Mouse (Mus musculus) MEL (cell line): ENCODE measurements around the gene Axdnd1. TPM values are rescaled to one million over a fixed set of nuclear protein-coding genes. Genes with fewer than 3 reads are reported as not detected.

ENCODE experiments used
- DNase-seq: peaks from one replicate; pipeline ENCODE4 v3.0.0; 2011; ENCODE audit warnings: low read depth, low spot score
- H3K27ac ChIP-seq: 2 replicates; pipeline ENCODE4 v1.5.1; 2012; ENCODE audit warnings: low read depth, mild to moderate bottlenecking, control low read depth, low read length, moderate library complexity; ENCODE audit not compliant: control insufficient read depth
- H3K27me3 ChIP-seq, 2 experiments: fragments of 150-350 bp in 1 of 2; sonication (generic) in 1 of 2; 2 replicates each; pipeline ENCODE4 v1.6.1; 2012; ENCODE audit warnings: low read length in 2 of 2, mild to moderate bottlenecking in 2 of 2, improper control_type of control experiment in 1 of 2, moderate library complexity in 1 of 2; ENCODE audit not compliant: insufficient read depth in 2 of 2, control insufficient read depth in 1 of 2
- H3K36me3 ChIP-seq, 2 experiments: 2 replicates each; pipeline ENCODE4 v1.6.1; 2012 to 2014; ENCODE audit warnings: low read length in 2 of 2, improper control_type of control experiment in 1 of 2, inconsistent platforms in 1 of 2, mild to moderate bottlenecking in 1 of 2; ENCODE audit not compliant: insufficient read depth in 2 of 2, control insufficient read depth in 1 of 2
- H3K4me1 ChIP-seq, 2 experiments: fragments of 150-350 bp in 1 of 2; sonication (generic) in 1 of 2; 2 replicates each; pipeline ENCODE4 v1.6.1; 2012; ENCODE audit warnings: low read length in 2 of 2, improper control_type of control experiment in 1 of 2, mild to moderate bottlenecking in 1 of 2; ENCODE audit not compliant: insufficient read depth in 2 of 2, control insufficient read depth in 1 of 2
- H3K4me3 ChIP-seq, 2 experiments: fragments of 150-350 bp in 1 of 2; sonication (generic) in 1 of 2; 2 replicates each; pipeline ENCODE4 v1.5.1; 2012; ENCODE audit warnings: low read depth in 2 of 2, low read length in 2 of 2, mild to moderate bottlenecking in 2 of 2, moderate library complexity in 2 of 2, control low read depth in 1 of 2, improper control_type of control experiment in 1 of 2; ENCODE audit not compliant: control insufficient read depth in 1 of 2, insufficient read depth in 1 of 2
- H3K79me2 ChIP-seq: 2 replicates; pipeline ENCODE4 v1.6.1; 2012; ENCODE audit warnings: mild to moderate bottlenecking, low read length, moderate library complexity; ENCODE audit not compliant: control insufficient read depth, poor library complexity, insufficient read depth
- H3K9ac ChIP-seq: 2 replicates; pipeline ENCODE4 v1.6.1; 2012; ENCODE audit warnings: low read depth, mild to moderate bottlenecking, control low read depth, low read length, moderate library complexity; ENCODE audit not compliant: control insufficient read depth, poor library complexity, severe bottlenecking
- H3K9me3 ChIP-seq: fragments of 150-350 bp; sonication (generic); replicated peaks from 2 replicates; pipeline ENCODE4 v1.6.1; 2012; ENCODE audit warnings: mild to moderate bottlenecking, low read length, improper control_type of control experiment, moderate library complexity; ENCODE audit not compliant: insufficient read depth
- CHD1 ChIP-seq: IDR thresholded peaks from 2 replicates; pipeline ENCODE4 v1.6.1; 2012; ENCODE audit warnings: low read depth, mild to moderate bottlenecking, inconsistent platforms, low read length, improper control_type of control experiment
- CHD2 ChIP-seq: IDR thresholded peaks from 2 replicates; pipeline ENCODE4 v1.6.1; 2011; ENCODE audit warnings: low read length, improper control_type of control experiment
- E2F4 ChIP-seq: IDR thresholded peaks from 2 replicates; pipeline ENCODE4 v1.6.1; 2011; ENCODE audit warnings: low read depth, low read length, improper control_type of control experiment, borderline replicate concordance
- ELF1 ChIP-seq: IDR thresholded peaks from 2 replicates; pipeline ENCODE4 v1.6.1; 2014; ENCODE audit warnings: low read depth, mild to moderate bottlenecking, inconsistent platforms, low read length, improper control_type of control experiment, moderate library complexity
- ETS1 ChIP-seq: IDR thresholded peaks from 2 replicates; pipeline ENCODE4 v1.6.1; 2012; ENCODE audit warnings: low read depth, mild to moderate bottlenecking, inconsistent platforms, low read length, improper control_type of control experiment, moderate library complexity
- GABPA ChIP-seq: IDR thresholded peaks from 2 replicates; pipeline ENCODE4 v1.6.1; 2012; ENCODE audit warnings: low read depth, mild to moderate bottlenecking, inconsistent platforms, low read length, improper control_type of control experiment, moderate library complexity
- GATA1 ChIP-seq: IDR thresholded peaks from 2 replicates; pipeline ENCODE4 v1.6.1; 2011; ENCODE audit warnings: low read depth, low read length, improper control_type of control experiment
- MAZ ChIP-seq: IDR thresholded peaks from 2 replicates; pipeline ENCODE4 v1.6.1; 2012; ENCODE audit warnings: low read depth, mild to moderate bottlenecking, inconsistent platforms, low read length, improper control_type of control experiment
- MEF2A ChIP-seq: IDR thresholded peaks from 2 replicates; pipeline ENCODE4 v1.6.1; 2014; ENCODE audit warnings: low read depth, mild to moderate bottlenecking, inconsistent platforms, low read length, improper control_type of control experiment; ENCODE audit not compliant: poor library complexity, insufficient replicate concordance, severe bottlenecking; ENCODE audit errors: extremely low read depth
- MXI1 ChIP-seq: IDR thresholded peaks from 2 replicates; pipeline ENCODE4 v1.6.1; 2011; ENCODE audit warnings: mild to moderate bottlenecking, low read depth, low read length, improper control_type of control experiment
- MYC ChIP-seq: IDR thresholded peaks from 2 replicates; pipeline ENCODE4 v1.6.1; 2011; ENCODE audit warnings: low read depth, mild to moderate bottlenecking, low read length, improper control_type of control experiment, moderate library complexity
- NELFE ChIP-seq: IDR thresholded peaks from 2 replicates; pipeline ENCODE4 v1.6.1; 2011; ENCODE audit warnings: low read depth, low read length, improper control_type of control experiment
- POLR2AphosphoS5 ChIP-seq: IDR thresholded peaks from 2 replicates; pipeline ENCODE4 v1.6.1; 2012; ENCODE audit warnings: low read depth, borderline replicate concordance, mild to moderate bottlenecking, inconsistent platforms, low read length, moderate library complexity, mixed read lengths
- SMC3 ChIP-seq: IDR thresholded peaks from 2 replicates; pipeline ENCODE4 v1.6.1; 2011; ENCODE audit warnings: low read depth, low read length, improper control_type of control experiment
- TBP ChIP-seq: IDR thresholded peaks from 2 replicates; pipeline ENCODE4 v1.8.0; 2011; ENCODE audit warnings: low read depth, low read length, improper control_type of control experiment
- TCF12 ChIP-seq: IDR thresholded peaks from 2 replicates; pipeline ENCODE4 v1.6.1; 2014; ENCODE audit warnings: low read depth, mild to moderate bottlenecking, inconsistent platforms, low read length, improper control_type of control experiment, moderate library complexity
- USF1 ChIP-seq: IDR thresholded peaks from 2 replicates; pipeline ENCODE4 v1.6.1; 2014; ENCODE audit warnings: low read depth, mild to moderate bottlenecking, inconsistent platforms, low read length, improper control_type of control experiment, moderate library complexity
- USF2 ChIP-seq, 2 experiments: IDR thresholded peaks; 2 replicates each; pipeline ENCODE4 v1.6.1; 2011 to 2012; ENCODE audit warnings: improper control_type of control experiment in 2 of 2, low read length in 2 of 2, borderline replicate concordance in 1 of 2, inconsistent platforms in 1 of 2, low read depth in 1 of 2, mild to moderate bottlenecking in 1 of 2; ENCODE audit not compliant: insufficient read depth in 1 of 2
- ZKSCAN1 ChIP-seq: IDR thresholded peaks from 2 replicates; pipeline ENCODE4 v1.6.1; 2012; ENCODE audit warnings: low read depth, mild to moderate bottlenecking, inconsistent platforms, low read length, improper control_type of control experiment, moderate library complexity
- ZNF384 ChIP-seq: IDR thresholded peaks from 2 replicates; pipeline ENCODE4 v1.6.1; 2012; ENCODE audit warnings: low read depth, mild to moderate bottlenecking, inconsistent platforms, low read length, improper control_type of control experiment
- polyA plus RNA-seq, 2 experiments: library from polyadenylated mRNA; stranded (reverse) in 1 of 2; unstranded in 1 of 2; fragments of >175 nt in 1 of 2; fragments of >200 nt in 1 of 2; gene quantifications; 2 replicates each; pipeline versions ENCODE4 v1.2.1 to v1.2.4; 2012; ENCODE audit warnings: low replicate concordance in 2 of 2, low read depth in 1 of 2; ENCODE audit not compliant: insufficient read length in 2 of 2, insufficient read depth in 1 of 2, missing spikeins in 1 of 2
- total RNA-seq: library from RNA; depleted of rRNA; stranded (reverse); fragments of 300-350 nt; gene quantifications from 2 replicates; pipeline ENCODE4 v1.2.3, GENCODE M21; 2012

Gene Axdnd1
- total and polyA plus RNA-seq, 3 experiments = 0.08 to 0.29 TPM; not detected in 1

- no peak for DNase-seq
- Histone ChIP-seq H3K4me3 (no peak overlapping the region), H3K27ac (no peak overlapping the region), H3K36me3 (no peaks in the 10 kb centered on the region), H3K9me3 (no peaks in the 10 kb centered on the region), H3K9ac (no peak overlapping the region), H3K4me1 (no peaks in the 10 kb centered on the region), H3K79me2 (no peaks in the 10 kb centered on the region), H3K27me3 (no peaks in the 10 kb centered on the region; a peak in 1 of 4 replicates)
- TF ChIP-seq TBP (no peak), CHD2 (no peak), TCF12 (no peak), MYC (no peak), MXI1 (no peak), E2F4 (no peak), MEF2A (no peak), USF1 (no peak), ZNF384 (no peak), GATA1 (no peak)
- TF ChIP-seq, all 39 proteins: peak for 0
These were observed 71.9 kb downstream of the Axdnd1 start for GRCm38 (mm10) chr1:156349031-156349430.

GRCm38 (mm10) chr1:156345633-156346032, 75.3 kb downstream of the Axdnd1 start:
- no peak overlapping the region for H3K27ac ChIP-seq
- no peak overlapping the region for H3K9ac ChIP-seq
- no peaks in the 10 kb centered on the region for H3K4me1 ChIP-seq
- H3K9me3 ChIP-seq = no peaks in the 10 kb centered on the region
- no peak overlapping the region for H3K4me3 ChIP-seq
- H3K27me3 ChIP-seq = no peaks in the 10 kb centered on the region; a peak in 1 of 4 replicates
- TF ChIP-seq USF2 (IDR thresholded peaks at IDR 0.05; ENCODE audit: borderline replicate concordance in 1 of 2, insufficient read depth in 1 of 2, low read depth in 1 of 2, low read length in 2 of 2) = no peak
- no peak for TF ChIP-seq GABPA
- no peak for TF ChIP-seq ELF1
- no peak for TF ChIP-seq NELFE
- TF ChIP-seq MYC = no peak
- TF ChIP-seq SMC3 = no peak
- no peak for TF ChIP-seq ZKSCAN1
- no peak for TF ChIP-seq USF1
- TF ChIP-seq MAZ = no peak
- TF ChIP-seq POLR2AphosphoS5 = no peak
- TF ChIP-seq CHD1 = no peak
- TF ChIP-seq ETS1 = no peak
- TF ChIP-seq, all 39 proteins: peak for 0
- DNase-seq = no peak
- no peaks in the 10 kb centered on the region for H3K79me2 ChIP-seq
- H3K36me3 ChIP-seq = no peaks in the 10 kb centered on the region
